Mouse (Mus musculus) lung, adult 2 months (tissue): Measurements from ENCODE around the gene Hcrtr2. TPM values are rescaled to one million over a fixed set of nuclear protein-coding genes. Genes with fewer than 3 reads are reported as not detected.

Experiments
- DNase-seq: peaks from one replicate; pipeline ENCODE4 v3.0.0; 2022
- H3K4me1 ChIP-seq: fragments of 200-500 bp; 2 replicates; pipeline ENCODE4 v1.6.1; 2011; ENCODE audit warnings: low read length; ENCODE audit not compliant: control insufficient read depth, insufficient read depth
- H3K4me3 ChIP-seq: fragments of 200-500 bp; replicated peaks from 2 replicates; pipeline ENCODE3; 2011; ENCODE audit warnings: low read depth, mild to moderate bottlenecking, control low read depth, low read length; ENCODE audit errors: extremely low read depth
- CTCF ChIP-seq: fragments of 200-500 bp; IDR thresholded peaks from 2 replicates; pipeline ENCODE4 v1.5.1; 2011; ENCODE audit warnings: mild to moderate bottlenecking, low read length, control low read depth; ENCODE audit not compliant: insufficient read depth
- POLR2A ChIP-seq: fragments of 200-500 bp; IDR thresholded peaks from 2 replicates; pipeline ENCODE4 v1.6.1; 2011; ENCODE audit warnings: low read depth, mild to moderate bottlenecking, control low read depth, low read length, borderline replicate concordance; ENCODE audit errors: extremely low read depth
- WGBS: fragments of 180-500 bp; shearing (Covaris S2); methylation state at CpG from one replicate; pipeline ENCODE4 v1.1.7; 2018; 5-methylcytosine and 5-hydroxymethylcytosine counted together
- polyA plus RNA-seq: library from polyadenylated mRNA; depleted of rRNA; stranded (reverse); fragments of >200 nt; gene quantifications from 2 replicates; pipeline ENCODE4 v1.2.3, GENCODE M21; 2012

Gene Hcrtr2
- polyA plus RNA-seq, 1 experiment: 0.05 TPM

DNA sequence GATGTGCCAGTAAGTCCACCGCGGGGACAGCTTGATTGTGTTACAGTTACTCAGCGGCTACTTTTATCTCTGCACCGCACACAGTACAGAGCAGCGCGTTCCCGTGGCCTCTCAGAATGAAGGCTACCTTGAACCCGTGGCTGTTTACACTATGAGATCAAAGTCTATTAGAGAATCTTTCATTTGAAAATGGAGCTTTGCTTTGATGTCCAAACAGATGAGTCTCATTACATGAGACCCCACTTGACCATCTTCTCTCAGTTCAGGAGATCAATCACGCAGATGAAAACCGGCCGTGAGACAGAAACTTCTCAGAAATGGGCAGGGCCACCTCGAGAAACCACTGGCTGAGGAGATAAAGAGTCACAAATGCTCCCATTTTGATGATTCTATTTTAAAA lies 86.4 kb downstream of the Hcrtr2 start:
- no peak for TF ChIP-seq POLR2A
- no peak for TF ChIP-seq CTCF
- Histone ChIP-seq H3K4me1 (peaks cover 2% of the 10 kb centered on the region; the same call in 1 of the 2 replicates), H3K4me3 (no peak overlapping the region)
- DNase-seq: no peak
- WGBS: 23% methylated on average over 12 of the region's 12 CpGs

DNA sequence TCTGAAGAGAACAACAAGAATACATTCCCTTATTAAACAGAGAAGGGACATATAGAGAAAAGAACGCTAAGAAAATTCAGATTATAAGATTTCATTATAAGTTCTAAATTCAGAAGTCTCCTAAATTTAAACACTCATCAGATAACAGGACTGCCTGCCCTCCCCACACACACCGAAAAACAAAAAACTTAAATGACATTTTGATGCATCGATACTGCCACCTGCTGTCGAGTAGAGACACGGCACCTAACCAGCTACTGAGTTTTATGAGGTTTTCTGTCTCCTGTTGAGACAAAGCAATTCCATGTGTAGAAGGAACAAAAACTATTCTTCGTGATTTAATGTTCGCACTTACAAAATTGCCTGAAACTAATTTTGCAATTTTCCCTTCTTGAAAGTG lies 87.0 kb downstream of the Hcrtr2 start:
- TF ChIP-seq CTCF (peak; percentile 50), POLR2A (no peak)
- no peak overlapping the region for H3K4me3 ChIP-seq
- 1% methylated on average over 7 of the region's 7 CpGs for WGBS
- peaks cover 2% of the 10 kb centered on the region; the same call in 1 of the 2 replicates for H3K4me1 ChIP-seq
- peak; percentile 52 for DNase-seq

DNA sequence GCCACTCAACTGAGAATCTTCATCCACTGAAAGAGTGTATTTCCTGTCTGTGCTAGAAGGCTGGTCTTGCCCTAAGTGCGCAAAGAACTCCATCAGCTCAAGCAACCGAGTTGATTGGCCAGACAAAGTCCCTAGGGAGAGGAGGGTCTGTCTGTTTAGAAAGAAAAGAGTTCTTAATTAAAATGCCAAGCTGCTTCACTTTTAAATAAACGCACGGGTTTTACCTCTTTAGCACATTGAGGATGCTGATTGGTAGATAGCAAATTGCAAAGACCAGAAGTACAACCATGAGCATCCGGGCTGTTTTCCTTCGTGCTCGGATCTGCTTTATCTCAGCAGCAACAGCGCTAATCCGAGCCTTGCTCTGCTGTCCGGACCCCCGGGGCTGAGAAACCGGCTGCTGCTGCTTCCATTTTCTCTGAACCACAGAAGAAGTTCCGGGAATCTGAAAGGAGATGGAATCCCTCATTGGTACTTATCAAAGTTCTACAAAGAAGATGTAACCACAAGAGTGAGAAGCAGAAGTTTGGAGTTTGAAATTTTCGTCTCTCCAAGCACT lies 87.6 kb downstream of the Hcrtr2 start:
- WGBS: 4% methylated on average over 14 of the region's 14 CpGs
- peaks cover 2% of the 10 kb centered on the region; the same call in 1 of the 2 replicates for H3K4me1 ChIP-seq
- peak overlapping the region; percentile 54 for H3K4me3 ChIP-seq
- peak; percentile 11 for DNase-seq
- TF ChIP-seq CTCF: no peak
- TF ChIP-seq POLR2A: no peak

DNA sequence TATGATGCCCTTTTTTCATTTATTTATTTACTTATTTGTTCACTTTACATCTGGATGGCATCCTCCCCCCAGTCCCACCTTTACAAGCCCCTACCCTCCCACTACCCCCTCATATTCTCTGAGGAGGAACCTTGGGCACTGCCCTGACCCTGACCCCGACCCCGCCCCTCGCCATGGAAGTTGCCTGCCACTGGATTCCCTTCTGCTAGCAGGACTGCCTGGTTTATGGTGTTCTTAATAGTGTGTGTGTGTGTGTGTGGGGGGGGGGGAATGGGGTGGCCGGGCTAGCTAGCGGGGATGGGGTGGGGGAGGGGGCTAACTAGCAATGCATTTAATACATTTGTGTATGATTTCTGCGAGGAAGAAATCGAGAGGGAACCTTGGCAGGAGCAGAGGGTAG lies 88.8 kb downstream of the Hcrtr2 start:
- 70% methylated on average over 7 of the region's 7 CpGs for WGBS

GRCm38 (mm10) chr9:76230400-76230799 lies 93.3 kb downstream of the Hcrtr2 start:
- DNase-seq: no peak
- Histone ChIP-seq H3K4me3 (no peak overlapping the region), H3K4me1 (no peaks in the 10 kb centered on the region)
- TF ChIP-seq POLR2A (no peak), CTCF (no peak)
- 25% methylated on average over 11 of the region's 11 CpGs for WGBS

More for the DNA sequence above, 88.8 kb downstream of the Hcrtr2 start:
- no peak for TF ChIP-seq POLR2A
- TF ChIP-seq CTCF: no peak
- H3K4me1 ChIP-seq: peaks cover 2% of the 10 kb centered on the region; the same call in 1 of the 2 replicates
- DNase-seq: no peak
- H3K4me3 ChIP-seq: no peak overlapping the region

GRCm38 (mm10) chr9:76217178-76217975 lies 106.3 kb downstream of the Hcrtr2 start:
- DNase-seq: no peak
- no peak for TF ChIP-seq CTCF
- no peak for TF ChIP-seq POLR2A
- H3K4me3 ChIP-seq: no peak overlapping the region

GRCm38 (mm10) chr9:76214678-76215077 lies 109.0 kb downstream of the Hcrtr2 start:
- H3K4me1 ChIP-seq: no peaks in the 10 kb centered on the region
- TF ChIP-seq POLR2A (no peak), CTCF (no peak)
- H3K4me3 ChIP-seq: no peak overlapping the region
- 71% methylated on average over 4 of the region's 4 CpGs for WGBS
- no peak for DNase-seq

More at GRCm38 (mm10) chr9:76217178-76217975, 106.3 kb downstream of the Hcrtr2 start:
- H3K4me1 ChIP-seq: no peaks in the 10 kb centered on the region
- 40% methylated on average over 4 of the region's 4 CpGs for WGBS

DNA sequence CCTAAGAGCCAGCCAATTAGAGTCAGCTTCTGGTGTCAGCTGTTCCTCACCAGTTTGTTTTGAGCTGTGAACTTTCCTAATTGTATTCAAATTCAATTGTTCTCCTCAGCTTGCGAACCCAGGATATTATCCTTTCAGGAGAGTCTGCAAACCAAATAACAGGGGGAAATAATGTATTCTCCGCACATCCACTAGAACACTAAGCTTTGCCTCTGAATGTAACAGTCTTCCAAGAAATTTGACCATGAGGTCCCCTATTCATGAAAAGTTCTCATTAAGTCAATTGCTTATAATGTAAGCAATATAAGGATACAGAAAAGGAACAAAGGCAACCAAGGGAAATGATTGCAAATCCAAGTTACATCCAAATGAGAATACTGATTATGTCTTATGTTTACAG lies 110.1 kb downstream of the Hcrtr2 start, which contains the start of gene Gfral:
Gfral (minus strand) TSS at position 101 of the 400 bp plus-strand sequence.
- no peak within 1 kb of the TSS for H3K4me3 ChIP-seq
- H3K4me1 ChIP-seq: no peaks in the 10 kb centered on the region
- no peak for DNase-seq
- WGBS: 82% methylated on average over 2 of the region's 2 CpGs
- TF ChIP-seq POLR2A: no peak
- no peak for TF ChIP-seq CTCF

DNA sequence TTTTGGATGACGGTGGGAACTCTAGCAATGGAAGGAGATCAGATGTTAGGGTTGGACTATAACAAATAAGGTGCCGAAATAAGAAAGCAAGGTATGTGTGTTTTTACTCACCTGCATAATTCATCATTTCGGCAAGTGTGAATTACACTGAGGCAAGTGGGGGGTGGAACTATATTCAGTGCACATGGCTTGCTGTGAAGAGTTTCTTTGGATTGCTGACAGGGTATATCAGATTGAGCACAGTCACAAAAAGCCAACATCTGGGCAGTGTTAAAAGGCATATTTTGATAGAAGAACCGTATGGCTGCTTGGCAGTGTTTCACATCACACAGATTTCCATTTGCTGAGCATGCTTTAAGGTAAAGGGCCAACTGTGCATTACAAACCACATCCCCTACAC lies 126.7 kb downstream of the Hcrtr2 start:
- DNase-seq: no peak
- no peak for TF ChIP-seq POLR2A
- TF ChIP-seq CTCF: no peak
- WGBS: 79% methylated on average over 4 of the region's 4 CpGs
- no peaks in the 10 kb centered on the region for H3K4me1 ChIP-seq
- H3K4me3 ChIP-seq: no peak overlapping the region
